Mouse (Mus musculus): ENCODE results near the gene Slc25a30.
"Not testable (repeated sequence)": the region's sequence is repeated elsewhere in the genome, so short reads cannot be mapped to it uniquely, and the experiment has no call there.

Slc25a30 gene

DNA sequence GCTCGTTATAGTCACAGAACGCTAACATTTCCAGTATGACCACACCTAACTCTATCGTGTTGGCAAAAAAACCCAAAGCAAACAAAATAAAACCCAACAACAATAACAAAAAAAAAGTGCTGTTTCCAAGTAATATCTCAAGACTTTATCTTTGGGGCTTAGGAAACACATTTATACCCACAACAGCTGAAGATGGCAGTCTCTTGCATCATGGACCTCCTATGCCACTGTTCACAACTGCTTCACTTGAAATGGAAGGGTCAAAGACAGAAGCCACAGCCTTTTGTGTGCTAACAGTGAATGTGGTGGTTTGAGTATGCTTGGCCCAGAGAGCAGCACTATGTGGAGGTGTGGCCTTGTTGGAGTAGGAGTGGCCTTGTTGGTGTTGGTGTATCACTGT, 4.5 kb upstream of the Slc25a30 start:
- DNase-seq (ENCODE audit: low spot score): no peak

DNA sequence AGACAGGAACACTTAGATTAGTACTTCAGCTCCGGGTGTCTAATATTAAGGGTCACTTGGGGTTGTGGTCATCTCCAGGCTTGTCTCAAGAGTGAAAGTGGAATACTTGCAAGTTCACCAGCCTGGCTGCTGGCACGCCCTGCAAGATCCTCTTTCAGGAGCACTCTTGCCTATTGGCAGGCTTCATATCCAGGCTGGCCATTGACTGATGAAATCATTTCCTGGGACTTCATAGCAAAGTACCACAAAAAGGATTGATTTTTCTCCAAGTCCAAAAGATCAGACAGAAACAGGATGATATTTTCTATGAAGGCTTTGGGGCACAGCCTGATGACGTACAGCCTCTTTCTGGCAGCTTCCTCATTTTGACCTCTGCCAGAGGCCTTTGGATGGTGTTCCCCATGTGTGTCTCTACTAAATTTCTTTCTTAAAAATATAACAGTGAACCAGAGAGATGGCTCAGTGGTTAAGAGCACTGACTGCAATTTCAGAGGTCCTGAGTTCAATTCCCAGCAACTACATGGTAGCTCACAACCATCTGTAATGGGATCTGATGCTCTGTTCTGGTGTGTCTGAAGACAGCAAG, 3.7 kb upstream of the Slc25a30 start:
- DNase-seq (ENCODE audit: low spot score): no peak

DNA sequence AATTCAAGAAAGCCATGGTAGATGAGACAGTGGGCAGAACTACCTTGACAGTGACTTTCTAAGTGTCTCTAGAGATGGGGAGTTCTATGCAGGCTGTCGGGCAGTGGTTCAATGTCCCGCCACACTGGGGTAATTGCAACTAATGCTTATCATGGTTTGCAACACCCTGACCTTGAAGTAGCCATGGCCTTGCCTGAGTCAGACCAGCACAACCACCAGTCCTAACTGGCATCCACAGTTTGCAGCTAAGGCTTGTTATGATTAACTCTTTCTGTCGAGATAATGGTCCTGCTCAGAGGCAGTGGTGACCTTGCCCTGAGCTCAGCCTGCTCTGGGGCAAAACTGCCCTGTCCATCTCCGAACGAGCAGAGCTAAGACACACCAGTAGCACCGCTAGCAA, 2.5 kb upstream of the Slc25a30 start:
- peak; percentile 86 for DNase-seq (ENCODE audit: low spot score)

DNA sequence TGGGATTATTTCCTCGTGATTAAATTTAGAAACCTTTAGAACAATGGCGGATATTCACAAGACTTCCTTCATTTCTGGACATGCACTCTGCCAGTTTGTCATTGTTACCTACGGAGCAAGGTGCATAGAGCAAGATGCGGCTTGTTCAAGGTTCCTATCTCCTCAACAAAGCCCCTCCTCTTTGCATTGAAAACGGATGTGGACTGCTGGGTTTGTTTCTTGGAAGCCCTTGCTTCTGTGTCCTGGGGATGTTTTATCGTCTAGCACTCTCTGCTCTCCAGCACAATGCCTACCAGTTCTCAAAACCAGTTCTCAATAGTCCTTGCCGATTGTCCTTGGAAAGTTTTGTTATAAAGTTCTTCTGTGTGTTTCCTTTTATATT, 948 bp upstream of the Slc25a30 start:
- DNase-seq (ENCODE audit: low spot score): no peak

DNA sequence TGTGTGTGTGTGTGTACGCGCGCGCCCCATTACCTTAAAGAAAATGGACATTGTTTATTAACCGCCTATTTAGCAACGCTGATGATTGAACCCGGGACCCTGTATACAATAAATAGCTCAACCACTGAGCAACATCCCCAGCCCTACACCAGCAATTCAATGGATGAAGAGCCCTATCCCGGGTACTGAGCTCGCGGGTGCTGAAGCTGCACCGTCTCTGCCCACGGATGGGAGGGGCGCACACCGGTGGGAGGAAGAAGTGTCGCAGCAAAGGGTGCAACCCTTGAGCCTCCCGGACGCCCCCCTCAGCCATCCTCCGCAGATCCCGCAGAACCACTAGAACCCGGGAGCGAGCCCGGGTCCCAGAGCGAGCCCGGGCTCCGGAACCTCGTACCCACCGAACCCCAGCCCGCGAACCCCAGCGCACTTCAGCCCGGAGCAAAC, 391 bp downstream of the Slc25a30 start:
- peak; percentile 13 for DNase-seq (ENCODE audit: low spot score)

DNA sequence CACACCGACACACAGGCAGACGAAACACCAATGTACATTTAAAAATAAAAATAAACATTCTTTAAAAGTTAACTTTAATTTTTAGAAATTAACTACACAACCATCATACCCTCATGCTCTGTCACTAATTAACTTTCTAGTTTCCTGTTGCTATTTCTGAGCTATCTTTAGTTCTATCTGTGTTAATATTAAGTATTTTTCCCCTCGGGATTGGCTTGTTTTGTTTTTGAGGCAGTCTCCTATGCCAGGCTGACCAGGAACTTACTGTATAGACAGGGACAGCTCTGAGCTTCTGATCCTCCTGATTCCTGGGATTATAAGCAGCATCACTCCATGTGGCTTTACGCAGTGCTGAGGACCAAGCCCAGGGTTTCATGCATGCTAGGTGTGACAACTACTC, 6.9 kb downstream of the Slc25a30 start:
- DNase-seq (ENCODE audit: low spot score): no peak

DNA sequence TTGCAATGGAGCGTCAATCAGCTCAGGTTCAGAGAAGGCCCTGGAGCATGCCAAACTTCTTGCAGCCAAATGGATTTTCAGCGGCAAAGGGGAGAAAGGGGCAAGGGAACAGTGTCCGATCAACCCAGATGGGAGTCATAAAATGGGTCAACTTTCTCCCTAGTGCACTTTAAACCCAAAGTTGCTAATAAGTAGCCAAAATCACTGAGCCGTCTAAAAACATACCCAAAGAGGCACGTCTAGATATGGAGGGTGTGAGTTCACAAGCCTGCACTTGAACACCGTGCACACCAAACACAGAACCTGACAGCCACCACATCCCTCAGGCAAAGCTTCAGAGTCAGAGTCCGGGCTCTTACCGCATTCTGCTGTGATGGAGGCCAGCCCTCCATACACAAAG, 10.2 kb downstream of the Slc25a30 start:
- DNase-seq (ENCODE audit: low spot score): no peak

DNA sequence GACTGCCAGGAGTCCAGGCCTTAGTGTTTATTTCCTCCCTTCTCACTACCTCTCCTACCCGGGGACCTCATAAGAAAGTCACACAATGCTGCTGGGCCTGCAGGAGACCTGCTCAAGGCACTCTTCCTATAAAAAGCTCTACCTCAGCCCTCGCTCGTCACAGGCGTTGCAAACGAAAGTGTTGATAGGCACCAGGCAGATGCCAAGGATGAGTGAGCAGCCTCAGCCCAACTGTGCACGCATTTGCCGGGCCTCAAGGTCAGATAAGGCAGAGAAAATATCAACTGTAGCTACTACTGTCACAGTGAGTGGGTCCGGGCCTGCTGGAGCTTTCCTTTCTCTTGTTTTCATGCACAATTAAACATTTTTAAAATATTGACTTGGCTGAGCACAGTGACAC, 13.4 kb downstream of the Slc25a30 start:
- DNase-seq (ENCODE audit: low spot score): peak; percentile 73

DNA sequence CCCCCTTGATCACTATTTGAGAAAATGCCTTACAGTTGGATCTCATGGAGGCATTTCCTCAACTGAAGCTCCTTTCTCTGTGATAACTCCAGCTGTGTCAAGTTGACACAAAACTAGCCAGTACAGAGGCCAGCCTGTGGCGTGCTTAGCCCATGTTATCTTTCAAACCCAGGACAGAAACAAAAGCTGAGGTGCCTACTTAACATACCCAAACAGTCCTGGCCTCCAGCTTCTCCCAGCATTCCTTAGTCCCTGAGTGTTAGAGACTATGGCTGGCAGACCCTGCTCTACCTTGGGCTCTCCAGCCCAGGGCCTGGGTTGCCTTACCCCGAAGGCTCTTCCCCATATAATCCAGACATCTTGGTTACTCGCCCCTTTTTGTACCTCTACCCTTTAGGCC, 14.4 kb downstream of the Slc25a30 start:
- DNase-seq (ENCODE audit: low spot score): not testable (repeated sequence)

DNA sequence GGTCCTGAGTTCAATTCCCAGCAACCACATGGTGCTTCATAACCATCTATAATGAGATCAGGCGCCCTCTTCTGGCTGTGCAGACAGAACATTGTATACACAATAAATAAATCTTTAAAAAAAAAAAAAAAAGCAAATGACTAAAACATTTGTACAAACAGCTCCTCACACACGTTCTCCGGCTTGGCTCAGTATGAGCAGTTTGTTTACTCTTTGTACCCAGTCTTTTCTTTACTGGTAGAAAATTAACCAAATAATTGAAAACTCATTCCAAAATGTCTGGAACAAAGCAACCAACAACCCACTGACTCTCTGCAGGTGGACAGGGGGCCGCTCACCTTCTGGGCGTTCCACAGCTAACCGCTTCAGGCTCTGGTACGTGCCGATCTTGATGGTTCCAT, 15.7 kb downstream of the Slc25a30 start:
- DNase-seq (ENCODE audit: low spot score): no peak

DNA sequence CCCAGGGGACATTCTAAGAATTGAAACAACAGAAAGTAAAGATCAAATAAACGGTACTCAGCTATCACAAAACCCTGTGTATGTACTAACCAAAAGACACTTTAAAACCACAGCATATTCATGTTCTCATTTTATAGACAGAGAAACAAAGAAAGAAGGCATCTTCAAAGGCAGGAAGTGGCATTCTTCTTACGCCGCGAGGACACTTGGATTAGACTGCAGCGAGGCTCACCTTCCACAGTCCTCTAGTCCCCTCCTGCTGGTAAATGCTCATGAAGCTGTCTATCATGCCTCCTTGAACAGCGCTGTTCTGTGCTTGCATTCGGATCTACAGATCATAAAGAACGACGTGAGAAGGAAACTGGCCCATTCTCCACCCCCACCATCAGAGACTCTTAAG, 17.5 kb downstream of the Slc25a30 start:
- no peak for DNase-seq (ENCODE audit: low spot score)

DNA sequence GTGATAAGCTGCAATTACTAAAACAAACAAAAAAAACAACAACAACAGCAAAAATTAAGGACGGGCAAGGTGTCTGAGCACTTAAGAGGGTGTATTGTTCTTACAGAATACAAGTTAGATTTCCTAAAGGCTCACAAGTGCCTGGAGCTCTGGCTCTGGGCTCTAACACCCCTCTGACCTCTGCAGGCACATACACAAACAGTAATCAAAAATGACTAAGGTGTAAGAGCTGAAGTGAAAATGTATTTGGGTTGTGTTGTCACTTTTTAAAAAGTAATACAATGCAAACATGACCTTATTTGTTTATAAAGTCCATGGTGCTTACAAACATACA, 18.6 kb downstream of the Slc25a30 start:
- no peak for DNase-seq (ENCODE audit: low spot score)

DNA sequence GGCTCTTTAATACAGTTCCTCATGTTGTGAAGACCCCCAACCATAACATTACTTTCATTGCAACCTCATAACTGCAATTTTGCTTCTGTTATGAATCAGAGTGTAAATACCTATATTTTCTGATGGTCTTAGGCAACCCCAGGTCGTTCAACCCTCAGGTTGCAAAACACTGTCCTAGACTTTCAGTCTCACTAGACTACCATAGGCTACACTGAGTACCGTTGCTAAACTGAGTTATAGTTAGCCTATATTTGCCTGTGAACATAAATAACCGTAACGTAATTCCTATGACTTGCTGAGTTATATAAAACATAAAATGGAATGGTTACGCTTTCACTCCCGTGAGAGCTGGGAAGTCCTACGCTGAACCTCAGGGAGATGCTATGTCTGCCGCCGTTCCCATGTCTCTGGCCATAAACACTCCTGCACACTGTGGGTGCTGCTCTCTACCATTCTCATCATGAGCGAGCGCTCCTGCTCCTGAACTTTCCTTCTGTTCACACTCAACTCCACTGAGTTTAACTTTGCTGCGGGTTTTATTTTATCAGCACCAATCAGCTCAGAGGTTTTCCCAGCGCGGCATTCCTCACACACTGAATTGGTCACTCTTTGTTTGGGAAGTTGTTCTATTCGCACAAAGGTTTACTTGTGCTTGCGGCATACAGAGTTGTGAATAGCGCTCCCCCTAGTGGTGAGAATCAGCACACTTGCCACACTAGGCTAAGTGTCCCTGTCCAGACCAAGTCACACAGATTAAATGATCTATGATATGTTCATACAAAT, 19.2 kb downstream of the Slc25a30 start:
- DNase-seq (ENCODE audit: low spot score): no peak

DNA sequence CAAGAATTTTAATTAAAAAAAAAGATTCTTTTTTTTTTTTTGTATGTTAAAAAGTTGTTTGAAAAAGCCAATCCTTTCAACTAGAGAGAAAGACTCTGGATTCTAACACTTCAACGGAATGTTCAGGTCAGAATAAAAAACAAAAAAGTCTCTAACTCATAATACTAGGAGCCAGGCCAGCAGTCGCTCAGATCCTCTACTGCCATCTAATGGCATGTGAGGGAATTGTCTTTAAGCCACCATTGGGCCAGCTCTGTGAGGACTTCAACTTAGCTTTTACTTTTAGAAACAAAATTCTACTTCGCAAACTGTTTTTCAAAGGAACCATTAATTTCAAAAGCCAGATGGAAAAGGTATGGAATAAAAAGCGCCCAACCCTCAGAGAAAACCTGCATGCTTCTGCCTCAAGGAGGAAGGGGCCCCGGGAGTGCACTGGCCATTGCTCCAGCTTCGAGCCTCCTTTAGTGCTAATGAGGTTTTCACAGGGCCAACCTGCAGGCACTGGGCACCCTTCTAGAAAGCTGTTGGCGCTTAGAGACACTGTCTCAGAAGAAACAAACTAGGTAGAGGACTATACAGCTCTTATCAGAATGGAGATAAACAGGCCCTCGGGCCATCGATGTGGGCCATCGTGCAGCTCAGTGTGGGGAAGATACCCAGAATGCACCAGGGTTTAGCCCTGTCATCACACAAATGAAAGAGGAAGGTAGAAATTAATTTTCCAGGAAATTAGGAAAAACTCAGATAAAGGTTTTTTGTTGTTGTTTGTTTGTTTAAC, 25.6 kb downstream of the Slc25a30 start:
- DNase-seq (ENCODE audit: low spot score): no peak

DNA sequence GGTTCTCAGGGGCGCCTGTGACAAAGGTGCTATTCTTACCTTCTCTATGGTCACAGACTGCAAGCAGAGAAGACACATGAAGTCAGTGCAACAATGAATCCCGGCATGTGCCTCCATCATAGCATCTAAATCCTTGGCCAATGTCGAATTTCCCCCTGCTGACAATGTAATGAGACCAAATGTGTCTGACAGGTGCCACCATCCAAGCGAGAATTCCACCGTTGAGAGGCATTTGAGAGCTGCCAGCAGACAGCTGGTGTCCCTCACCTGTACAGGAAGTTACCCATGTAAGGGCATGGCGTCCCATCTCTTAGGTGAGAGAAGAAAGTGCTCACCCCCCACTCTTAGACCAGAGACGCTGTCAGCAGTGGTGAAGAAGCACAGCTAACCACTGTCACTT, 28.4 kb downstream of the Slc25a30 start:
- DNase-seq (ENCODE audit: low spot score): no peak

DNA sequence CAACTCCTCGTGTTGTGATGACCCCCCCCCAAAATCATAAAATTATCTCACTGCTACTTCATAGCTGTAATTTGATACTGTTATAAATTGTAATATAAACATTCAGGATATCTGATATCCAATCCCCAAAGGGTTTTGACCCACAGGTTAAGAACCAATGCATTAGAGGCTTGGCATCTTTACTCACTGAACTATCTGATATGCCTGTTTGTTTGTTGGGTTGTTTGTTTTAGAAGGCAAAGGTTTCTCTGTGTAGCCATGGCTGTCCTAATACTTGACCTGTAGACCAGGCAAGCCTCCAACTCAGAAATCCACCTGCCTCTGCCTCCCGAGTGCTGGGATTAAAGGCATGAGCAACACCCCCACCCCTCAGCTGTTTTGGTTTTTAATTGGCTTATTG, 29.0 kb downstream of the Slc25a30 start:
- DNase-seq (ENCODE audit: low spot score): no peak

DNA sequence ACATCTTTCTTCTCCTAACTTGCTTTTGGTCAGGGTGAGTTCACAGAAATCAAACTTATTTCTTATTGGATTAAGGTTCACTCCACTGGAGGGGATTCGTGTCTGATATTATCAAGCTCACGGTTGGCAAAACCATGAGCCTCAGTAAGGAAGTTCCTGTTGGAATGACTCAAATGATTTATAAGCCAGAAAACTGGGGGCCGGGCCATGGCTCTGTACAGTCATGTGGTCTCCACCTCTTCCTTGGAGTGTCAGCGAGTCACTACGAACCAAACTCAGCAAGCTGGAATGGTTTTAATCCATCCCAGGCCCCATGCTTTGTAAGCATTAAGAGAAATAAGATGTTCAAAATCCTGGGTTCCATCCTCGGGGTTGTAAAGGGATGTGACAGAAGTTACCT, 29.9 kb downstream of the Slc25a30 start:
- no peak for DNase-seq (ENCODE audit: low spot score)

DNA sequence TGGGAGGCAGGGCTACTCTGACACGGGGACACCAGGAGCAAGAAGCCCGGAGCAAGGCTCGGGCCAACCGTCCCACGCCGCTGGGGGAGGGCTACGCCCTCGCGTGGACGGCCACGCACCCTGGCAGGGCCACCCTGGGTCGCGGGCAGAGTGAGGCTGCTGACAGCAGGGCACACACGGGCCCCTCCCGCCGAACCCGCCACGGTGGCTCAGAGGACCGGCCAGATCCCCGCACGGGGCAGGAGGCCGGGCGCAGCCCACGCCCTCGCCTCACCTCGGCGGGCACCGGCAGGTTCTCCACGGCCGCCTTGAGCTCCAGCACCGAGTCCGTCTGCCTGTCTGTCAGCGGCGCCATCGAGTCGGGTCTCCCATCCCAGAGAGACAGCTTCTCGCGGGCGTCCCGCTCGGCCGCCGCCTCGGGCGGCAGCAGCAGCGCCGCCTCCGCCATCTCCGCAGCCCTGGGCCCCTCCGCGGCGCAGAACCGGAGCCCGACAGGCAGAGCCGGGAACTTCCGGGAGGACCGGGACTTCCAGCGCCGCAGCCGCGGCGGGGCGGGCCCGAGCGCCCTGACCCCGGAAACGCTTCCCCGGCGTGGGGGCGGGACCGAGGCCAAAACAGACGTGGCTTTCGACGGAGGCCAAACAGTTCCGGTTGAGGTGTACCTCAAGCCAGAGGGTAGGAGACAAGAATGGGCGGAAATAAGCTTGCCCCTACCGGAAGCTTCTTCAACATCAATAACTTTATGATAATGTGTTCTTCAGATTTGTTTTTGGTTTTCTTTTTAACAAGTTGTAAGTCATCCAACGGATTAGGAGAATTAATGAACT, 32.6 kb downstream of the Slc25a30 start, which contains the start of gene Cog3:
TSS of gene Cog3 (minus strand) at position 527 of the 827 bp plus-strand sequence.
- peak; percentile 94 for DNase-seq (ENCODE audit: low spot score)

DNA sequence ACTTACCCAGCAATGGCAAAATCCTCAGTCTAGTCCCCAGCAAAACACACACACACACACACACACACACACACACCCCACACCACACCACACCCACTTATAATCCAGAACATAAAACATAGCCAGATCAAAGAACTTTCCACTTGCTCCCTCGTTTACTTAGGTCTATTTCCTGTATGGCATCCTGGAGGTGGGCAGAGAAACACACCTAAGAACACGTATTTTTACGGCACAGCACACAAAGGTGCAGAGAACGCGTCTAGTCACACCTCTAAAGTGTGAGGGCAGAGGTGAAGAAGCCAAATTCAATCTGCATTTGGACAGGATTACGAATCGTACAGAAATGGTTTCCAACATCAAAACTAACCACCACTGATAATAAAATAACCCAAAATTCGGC, 33.6 kb downstream of the Slc25a30 start:
- no peak for DNase-seq (ENCODE audit: low spot score)

DNA sequence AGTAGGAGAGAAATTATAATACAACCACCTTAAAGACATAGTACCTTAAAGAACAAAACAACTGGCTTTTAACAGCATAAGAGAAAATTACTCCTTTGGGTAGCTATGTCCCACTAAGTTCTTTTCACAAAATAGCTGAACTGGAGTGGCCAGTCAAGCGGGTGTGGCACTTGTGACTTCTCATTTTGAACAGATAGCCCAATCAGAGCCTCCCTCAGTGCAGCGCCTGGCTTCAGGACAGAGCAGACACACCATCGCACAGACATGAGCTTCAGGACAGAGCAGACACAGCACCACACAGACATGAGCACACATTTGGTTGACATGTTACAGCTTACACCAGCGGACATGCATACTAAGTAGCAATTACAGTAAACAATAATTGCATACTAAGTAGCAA, 35.8 kb downstream of the Slc25a30 start:
- no peak for DNase-seq (ENCODE audit: low spot score)

DNA sequence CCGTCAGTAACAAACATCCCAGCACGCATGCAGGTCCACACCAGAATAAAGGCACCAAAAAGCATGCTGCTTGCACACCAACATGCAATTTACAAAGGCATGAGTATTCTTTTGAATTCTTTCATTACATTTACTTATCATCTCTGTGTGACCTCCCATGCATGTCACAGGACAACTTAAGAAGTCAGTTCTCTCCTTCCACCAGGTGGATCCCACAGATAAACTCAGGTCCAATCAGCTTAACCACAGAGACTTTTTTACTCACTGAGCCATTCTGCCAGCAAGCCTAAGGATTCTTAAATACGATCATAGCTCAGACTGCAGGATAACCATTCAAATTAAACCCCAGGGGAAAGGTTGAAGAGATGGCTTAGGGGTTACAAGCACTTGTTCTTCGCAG, 37.7 kb downstream of the Slc25a30 start:
- DNase-seq (ENCODE audit: low spot score): no peak

DNA sequence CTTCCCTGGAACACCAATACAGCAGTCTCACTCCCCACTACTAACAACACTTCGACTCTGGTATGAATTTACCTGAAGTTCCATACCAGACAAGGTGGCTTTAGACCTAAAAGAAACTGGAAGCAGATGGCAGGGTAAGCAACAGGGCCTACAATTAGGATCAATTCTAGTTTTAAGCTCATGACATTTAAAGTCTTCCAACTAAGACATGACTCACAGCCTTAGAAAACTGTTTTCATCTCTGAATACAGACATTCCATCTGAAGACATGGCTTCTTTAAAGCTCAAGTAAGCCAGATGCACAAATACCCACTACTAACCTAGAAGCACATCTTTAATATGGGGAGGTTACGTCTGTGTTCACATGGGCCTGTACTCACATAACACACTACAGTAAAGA, 38.9 kb downstream of the Slc25a30 start:
- DNase-seq (ENCODE audit: low spot score): no peak

All from ovary, adult 18-20 months (tissue).